Mouse (Mus musculus): ENCODE measurements around the gene Pecam1. TPM values are rescaled to one million over a fixed set of nuclear protein-coding genes. Genes with fewer than 3 reads are reported as not detected.
"Not testable (repeated sequence)": the region's sequence is repeated elsewhere in the genome, so short reads cannot be mapped to it uniquely, and the experiment has no call there.

Gene Pecam1
- polyA plus RNA-seq, 1 experiment from 2014 or later, result 48.2 TPM

DNA sequence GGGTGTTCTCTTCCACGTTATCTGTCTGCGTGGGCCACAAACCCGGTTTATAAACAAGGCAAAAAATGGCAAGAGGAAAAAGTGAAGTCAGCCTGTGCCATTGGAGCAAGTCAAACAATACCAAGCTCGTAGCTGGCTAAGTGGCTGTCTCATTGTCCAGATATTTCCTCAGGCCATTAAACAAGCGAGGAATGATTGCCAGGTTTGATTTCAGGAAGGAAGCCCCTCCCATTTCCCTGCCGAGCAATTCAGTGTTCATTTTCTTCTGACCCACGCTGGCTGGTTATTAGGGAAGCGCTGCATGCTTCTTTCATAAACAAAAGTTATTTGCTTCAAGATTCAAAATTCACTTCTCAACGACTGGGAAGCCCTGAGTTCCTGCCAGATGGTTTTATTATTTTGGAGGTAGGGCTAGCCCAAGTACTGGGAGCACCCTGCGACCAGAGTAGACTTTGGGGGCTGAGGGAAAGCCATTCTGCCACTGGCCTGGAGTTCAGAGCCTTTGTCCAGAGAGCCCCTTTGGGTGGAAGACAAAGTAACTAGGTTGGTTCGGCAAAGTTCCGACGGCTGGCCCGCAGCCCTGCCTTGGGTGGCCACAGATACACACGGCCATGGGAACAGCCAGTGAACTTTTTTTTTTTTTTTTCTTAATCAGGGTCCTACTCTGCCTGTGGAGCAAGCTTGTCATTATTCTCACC is 90.7 kb downstream of the Pecam1 start:
- Histone ChIP-seq H3K27me3 (replicated peaks; ENCODE audit: control insufficient read depth, insufficient read depth, low read length) (no peaks in the 10 kb centered on the region), H3K9me3 (ENCODE audit: control insufficient read depth, low read length) (no peaks in the 10 kb centered on the region), H3K36me3 (ENCODE audit: control insufficient read depth, insufficient read depth, low read length) (no peaks in the 10 kb centered on the region), H3K4me1 (ENCODE audit: control insufficient read depth, insufficient read depth, low read length) (peaks cover 14% of the 10 kb centered on the region), H3K9ac (ENCODE audit: low read depth, low read length) (no peak overlapping the region), H3K27ac (ENCODE audit: low read length) (peak overlapping the region; percentile 80), H3K4me3 (ENCODE audit: low read length) (no peak overlapping the region), H3K4me2 (ENCODE audit: low read depth, low read length) (no peak overlapping the region)
- no peak for ATAC-seq
- WGBS, result 44% methylated on average over 15 of the region's 15 CpGs

DNA sequence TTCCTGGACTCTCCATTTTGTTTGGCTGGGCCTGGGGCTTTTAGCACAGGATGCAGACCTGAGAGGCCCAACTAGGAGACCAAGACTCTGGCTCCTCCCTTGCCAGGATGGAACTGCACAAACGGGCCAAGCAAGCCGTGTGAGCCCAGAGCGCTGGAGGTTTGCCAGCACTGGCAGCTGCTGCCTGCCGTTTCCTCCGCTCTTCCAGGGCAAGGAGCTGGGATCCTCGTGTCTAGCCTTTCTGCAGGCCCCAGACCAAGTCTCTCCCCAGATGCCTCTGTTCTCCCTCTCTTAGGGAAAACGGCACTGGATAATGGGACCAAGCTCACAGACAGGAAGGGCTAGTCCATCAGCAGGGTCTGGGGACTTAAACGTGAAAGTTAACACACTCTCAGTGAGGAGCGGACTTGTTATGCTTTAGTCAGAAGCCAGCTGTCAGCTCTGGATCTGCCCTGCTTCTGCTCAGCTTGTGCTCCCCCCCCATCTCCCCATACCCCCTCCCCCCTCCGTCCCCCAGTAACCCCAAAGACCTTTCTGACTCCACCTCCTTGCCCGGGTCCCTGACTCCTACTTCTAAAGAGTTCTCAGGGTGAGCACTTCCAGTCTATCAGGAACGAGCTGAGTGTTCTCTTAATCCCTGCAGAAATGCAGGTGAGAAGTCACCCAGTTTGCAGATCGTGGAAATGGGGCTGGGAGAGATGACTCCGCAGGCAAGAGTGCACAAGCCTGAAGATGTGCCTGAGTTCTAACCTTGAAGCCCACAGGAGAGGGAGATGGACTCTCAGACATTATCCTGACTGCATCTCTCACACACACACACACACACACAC is 92.2 kb downstream of the Pecam1 start:
- no peaks in the 10 kb centered on the region for H3K36me3 ChIP-seq (ENCODE audit: control insufficient read depth, insufficient read depth, low read length)
- ATAC-seq, result peak; percentile 80
- no peak overlapping the region for H3K4me3 ChIP-seq (ENCODE audit: low read length)
- peak overlapping the region; percentile 30 for H3K4me2 ChIP-seq (ENCODE audit: low read depth, low read length)
- peaks cover 14% of the 10 kb centered on the region for H3K4me1 ChIP-seq (ENCODE audit: control insufficient read depth, insufficient read depth, low read length)
- no peaks in the 10 kb centered on the region for H3K9me3 ChIP-seq (ENCODE audit: control insufficient read depth, low read length)
- peak overlapping the region; percentile 58 for H3K9ac ChIP-seq (ENCODE audit: low read depth, low read length)
- H3K27me3 ChIP-seq (replicated peaks; ENCODE audit: control insufficient read depth, insufficient read depth, low read length), result no peaks in the 10 kb centered on the region
- peak overlapping the region; percentile 64 for H3K27ac ChIP-seq (ENCODE audit: low read length)
- WGBS, result 18% methylated on average over 14 of the region's 14 CpGs

DNA sequence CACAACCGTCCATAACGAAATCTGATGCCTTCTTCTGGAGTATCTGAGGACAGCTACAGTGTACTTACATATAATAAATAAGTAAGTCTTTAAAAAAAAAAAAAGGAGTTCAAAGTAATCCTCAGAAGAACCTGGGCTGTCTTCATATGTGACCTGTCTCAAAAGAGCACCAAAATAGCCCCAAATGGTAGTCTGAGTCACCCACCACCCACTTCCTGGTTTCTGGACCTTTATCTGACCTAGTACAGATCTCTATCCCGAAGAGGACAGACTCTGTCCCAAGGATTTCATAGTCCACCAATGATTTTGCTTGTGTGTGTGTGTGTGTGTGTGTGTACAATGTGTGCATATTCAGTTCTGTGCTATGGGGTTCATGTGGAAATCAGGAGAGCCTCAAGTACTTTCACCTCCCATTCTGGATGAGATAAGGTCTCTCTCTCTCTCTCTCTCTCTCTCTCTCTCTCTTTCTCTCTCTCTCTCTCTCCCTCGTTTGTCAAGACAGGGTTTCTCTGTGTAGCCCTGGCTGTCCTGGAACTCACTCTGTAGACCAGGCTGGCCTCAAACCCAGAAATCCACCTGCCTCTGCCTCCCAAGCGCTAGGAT is 93.4 kb downstream of the Pecam1 start:
- not testable (repeated sequence) for H3K4me3 ChIP-seq (ENCODE audit: low read length); H3K9me3 ChIP-seq (ENCODE audit: control insufficient read depth, low read length); H3K4me2 ChIP-seq (ENCODE audit: low read depth, low read length); H3K9ac ChIP-seq (ENCODE audit: low read depth, low read length); H3K36me3 ChIP-seq (ENCODE audit: control insufficient read depth, insufficient read depth, low read length); H3K27me3 ChIP-seq (replicated peaks; ENCODE audit: control insufficient read depth, insufficient read depth, low read length); H3K27ac ChIP-seq (ENCODE audit: low read length); ATAC-seq
- H3K4me1 ChIP-seq (ENCODE audit: control insufficient read depth, insufficient read depth, low read length), result peaks cover 14% of the 10 kb centered on the region
- 78% methylated on average over 5 of the region's 5 CpGs for WGBS

DNA sequence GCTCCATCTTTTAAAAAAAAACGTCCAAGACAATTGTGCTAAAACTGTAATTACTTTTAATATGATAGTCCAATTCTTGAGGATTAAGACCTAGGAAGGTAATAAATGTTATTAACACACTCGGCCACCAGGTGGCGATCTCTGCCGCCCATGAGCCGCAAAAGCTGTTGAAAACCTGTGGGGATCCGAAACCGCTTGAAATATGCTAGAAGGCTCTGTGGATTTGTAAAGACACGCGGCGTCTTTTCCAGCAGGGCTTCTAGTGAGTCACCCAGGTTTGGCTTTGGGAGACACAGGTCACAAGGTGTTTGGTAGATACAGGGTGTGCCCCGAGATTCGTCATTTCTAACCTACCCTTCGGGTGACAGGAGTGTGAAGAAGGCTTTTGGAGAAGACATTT is 102.1 kb downstream of the Pecam1 start:
- H3K9ac ChIP-seq (ENCODE audit: low read depth, low read length), result no peak overlapping the region
- no peak for ATAC-seq
- no peak overlapping the region for H3K4me2 ChIP-seq (ENCODE audit: low read depth, low read length)
- 26% methylated on average over 13 of the region's 13 CpGs for WGBS
- H3K4me3 ChIP-seq (ENCODE audit: low read length), result no peak overlapping the region
- no peaks in the 10 kb centered on the region for H3K27me3 ChIP-seq (replicated peaks; ENCODE audit: control insufficient read depth, insufficient read depth, low read length)
- H3K9me3 ChIP-seq (ENCODE audit: control insufficient read depth, low read length), result no peaks in the 10 kb centered on the region
- H3K4me1 ChIP-seq (ENCODE audit: control insufficient read depth, insufficient read depth, low read length), result no peaks in the 10 kb centered on the region
- H3K27ac ChIP-seq (ENCODE audit: low read length), result no peak overlapping the region
- H3K36me3 ChIP-seq (ENCODE audit: control insufficient read depth, insufficient read depth, low read length), result no peaks in the 10 kb centered on the region

DNA sequence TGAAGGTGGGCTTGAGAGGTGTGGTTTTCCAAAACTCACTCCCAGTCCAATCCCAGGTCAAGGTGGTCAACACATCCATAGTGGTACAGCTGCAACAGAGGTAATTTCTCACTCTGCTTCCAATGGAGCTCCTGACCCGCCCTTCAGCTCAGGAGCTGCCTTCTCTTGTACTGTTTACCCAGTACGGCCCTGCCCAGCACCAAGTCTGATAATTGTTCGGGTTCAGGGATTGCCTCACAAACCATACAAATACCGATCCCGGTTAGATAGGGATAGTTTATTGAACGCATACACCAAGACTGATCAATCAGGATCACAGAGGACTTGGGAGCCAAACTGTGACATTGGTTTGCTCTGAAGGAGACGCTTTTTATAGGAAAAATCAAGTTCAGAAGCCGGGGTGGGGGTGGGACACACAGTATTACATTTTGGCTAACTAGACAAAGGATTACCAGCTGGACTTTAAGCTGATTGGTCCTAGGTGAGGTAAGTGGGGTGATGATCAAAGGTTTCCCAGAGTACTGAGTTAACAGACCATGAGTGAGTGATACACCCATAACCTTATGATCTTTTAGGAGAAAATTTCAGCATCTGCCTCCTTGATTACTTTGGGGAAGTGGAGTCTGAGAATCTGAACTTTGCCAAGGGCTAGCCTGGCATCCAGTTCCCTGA is 107.3 kb downstream of the Pecam1 start:
- WGBS, result 67% methylated on average over 8 of the region's 8 CpGs
- no peaks in the 10 kb centered on the region for H3K9me3 ChIP-seq (ENCODE audit: control insufficient read depth, low read length)
- H3K36me3 ChIP-seq (ENCODE audit: control insufficient read depth, insufficient read depth, low read length), result no peaks in the 10 kb centered on the region
- no peak overlapping the region for H3K9ac ChIP-seq (ENCODE audit: low read depth, low read length)
- H3K4me2 ChIP-seq (ENCODE audit: low read depth, low read length), result no peak overlapping the region
- no peaks in the 10 kb centered on the region for H3K27me3 ChIP-seq (replicated peaks; ENCODE audit: control insufficient read depth, insufficient read depth, low read length)
- H3K4me3 ChIP-seq (ENCODE audit: low read length), result no peak overlapping the region
- H3K27ac ChIP-seq (ENCODE audit: low read length), result no peak overlapping the region
- H3K4me1 ChIP-seq (ENCODE audit: control insufficient read depth, insufficient read depth, low read length), result peaks cover 13% of the 10 kb centered on the region; the same call in 1 of the 2 replicates
- peak; percentile 33 for ATAC-seq

DNA sequence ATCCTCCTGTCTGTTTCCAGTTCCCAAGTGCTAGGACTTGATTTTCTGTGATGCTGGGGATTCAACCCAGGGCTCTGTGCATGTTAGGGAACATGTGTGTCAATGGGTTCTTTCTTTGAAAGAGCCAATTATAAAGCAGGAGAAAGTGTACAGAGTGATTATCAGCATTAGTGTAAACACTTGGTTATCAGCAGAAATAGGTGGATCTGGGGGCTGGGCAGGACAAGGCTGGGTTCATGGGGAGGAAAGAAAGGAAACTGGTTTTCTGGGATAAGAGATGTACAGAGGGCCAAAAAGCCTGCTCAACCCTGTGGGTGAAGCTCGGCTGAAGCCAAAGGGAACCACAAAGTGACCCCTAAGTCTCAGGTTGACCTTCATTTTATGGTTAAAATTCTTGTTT is 108.8 kb downstream of the Pecam1 start:
- Histone ChIP-seq H3K27me3 (replicated peaks; ENCODE audit: control insufficient read depth, insufficient read depth, low read length) (no peaks in the 10 kb centered on the region), H3K4me2 (ENCODE audit: low read depth, low read length) (no peak overlapping the region), H3K9me3 (ENCODE audit: control insufficient read depth, low read length) (no peaks in the 10 kb centered on the region), H3K9ac (ENCODE audit: low read depth, low read length) (no peak overlapping the region), H3K4me3 (ENCODE audit: low read length) (no peak overlapping the region), H3K36me3 (ENCODE audit: control insufficient read depth, insufficient read depth, low read length) (no peaks in the 10 kb centered on the region), H3K4me1 (ENCODE audit: control insufficient read depth, insufficient read depth, low read length) (peaks cover 16% of the 10 kb centered on the region), H3K27ac (ENCODE audit: low read length) (no peak overlapping the region)
- ATAC-seq, result 0 out of 2 replicates have a peak, but pooled peaks have one; percentile 13
- WGBS, result 67% methylated on average over 1 of the region's 1 CpGs

DNA sequence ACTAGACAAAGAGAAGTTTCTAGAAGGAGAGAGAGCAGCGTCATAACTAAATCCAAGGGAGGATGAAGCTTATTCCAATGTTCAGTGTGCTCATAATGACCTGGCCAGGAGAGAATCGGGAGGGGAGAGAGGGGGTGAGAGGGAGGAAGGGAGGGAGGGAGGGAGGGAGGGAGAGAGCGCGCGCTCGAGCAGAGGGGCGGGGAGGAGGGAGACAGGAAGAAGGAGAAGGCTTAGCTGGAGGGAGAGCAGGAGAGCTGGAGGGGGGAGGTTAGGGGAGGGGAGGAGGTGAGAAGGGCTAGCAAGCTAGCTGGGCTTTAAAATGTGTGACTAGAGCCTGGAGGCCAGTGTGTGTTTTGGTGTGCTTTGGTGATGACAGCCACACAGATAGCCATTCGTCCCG is 110.4 kb downstream of the Pecam1 start:
- no peak overlapping the region for H3K4me3 ChIP-seq (ENCODE audit: low read length)
- 14% methylated on average over 9 of the region's 9 CpGs for WGBS
- H3K4me1 ChIP-seq (ENCODE audit: control insufficient read depth, insufficient read depth, low read length), result peaks cover 19% of the 10 kb centered on the region
- H3K27me3 ChIP-seq (replicated peaks; ENCODE audit: control insufficient read depth, insufficient read depth, low read length), result no peaks in the 10 kb centered on the region
- no peaks in the 10 kb centered on the region for H3K9me3 ChIP-seq (ENCODE audit: control insufficient read depth, low read length)
- H3K27ac ChIP-seq (ENCODE audit: low read length), result no peak overlapping the region
- H3K36me3 ChIP-seq (ENCODE audit: control insufficient read depth, insufficient read depth, low read length), result no peaks in the 10 kb centered on the region
- no peak overlapping the region for H3K4me2 ChIP-seq (ENCODE audit: low read depth, low read length)
- H3K9ac ChIP-seq (ENCODE audit: low read depth, low read length), result no peak overlapping the region
- no peak for ATAC-seq

DNA sequence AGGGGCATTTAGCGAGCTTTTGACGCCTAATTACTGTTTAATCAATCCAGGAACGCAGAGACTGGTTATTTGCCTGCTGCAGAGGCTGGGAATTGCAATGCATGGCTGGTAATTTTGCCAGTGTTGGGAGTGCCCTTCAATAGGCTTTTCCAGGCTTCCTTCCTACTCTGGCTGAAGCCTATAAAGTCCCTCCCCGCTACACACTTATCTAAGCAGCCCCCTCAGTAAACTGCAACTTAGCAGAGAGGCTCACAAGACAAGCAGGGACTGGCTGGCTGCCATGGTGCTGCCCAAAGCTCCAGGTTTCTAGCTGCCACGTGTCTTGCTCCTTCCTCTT is 111.1 kb downstream of the Pecam1 start:
- H3K4me3 ChIP-seq (ENCODE audit: low read length), result no peak overlapping the region
- H3K4me1 ChIP-seq (ENCODE audit: control insufficient read depth, insufficient read depth, low read length), result peaks cover 19% of the 10 kb centered on the region
- no peaks in the 10 kb centered on the region for H3K36me3 ChIP-seq (ENCODE audit: control insufficient read depth, insufficient read depth, low read length)
- no peak overlapping the region for H3K9ac ChIP-seq (ENCODE audit: low read depth, low read length)
- 26% methylated on average over 5 of the region's 5 CpGs for WGBS
- no peaks in the 10 kb centered on the region for H3K27me3 ChIP-seq (replicated peaks; ENCODE audit: control insufficient read depth, insufficient read depth, low read length)
- no peak overlapping the region for H3K4me2 ChIP-seq (ENCODE audit: low read depth, low read length)
- no peak overlapping the region for H3K27ac ChIP-seq (ENCODE audit: low read length)
- ATAC-seq, result no peak
- no peaks in the 10 kb centered on the region for H3K9me3 ChIP-seq (ENCODE audit: control insufficient read depth, low read length)

Measured in intestine, embryonic 16.5 days (tissue).